Mouse (Mus musculus) CD4-positive, CD25-positive, alpha-beta regulatory T cell, adult 4 months (primary cell): ENCODE data around the gene Flad1. TPM values are rescaled to one million over a fixed set of nuclear protein-coding genes. Genes with fewer than 3 reads are reported as not detected.

Source experiments
- polyA plus RNA-seq, 2 experiments: library from polyadenylated mRNA; unstranded; fragments of 100-300 nt; shearing (Covaris generic); gene quantifications; one replicate each; pipeline ENCODE4 v1.2.1; 2017

Gene Flad1
- polyA plus RNA-seq, 2 experiments from 2014 or later, result 52.2 to 71.7 TPM

Other genes with a start within 250 kb of the Flad1 start
- 10 to 100 TPM; 15.7 to 23.0 TPM for gene Clk2, start 247.1 kb downstream of the Flad1 start, polyA plus RNA-seq
- 100 to 1,000 TPM; 177 to 239 TPM for gene Scamp3, start 234.4 kb downstream of the Flad1 start, polyA plus RNA-seq
- 100 to 1,000 TPM; 209 to 296 TPM for gene Fam189b, start 228.7 kb downstream of the Flad1 start, polyA plus RNA-seq
- gene Gba, start 208.9 kb downstream of the Flad1 start, polyA plus RNA-seq, result 100 to 1,000 TPM in 1 of 2 experiments, 10 to 100 TPM in 1; 81.2 to 128 TPM
- gene Thbs3, start 196.7 kb downstream of the Flad1 start, polyA plus RNA-seq, result 1 to 10 TPM; 3.4 to 3.6 TPM
- 100 to 1,000 TPM in 1 of 2 experiments, 10 to 100 TPM in 1; 78.8 to 144 TPM for gene Mtx1, start 184.8 kb downstream of the Flad1 start, polyA plus RNA-seq
- 1 to 10 TPM; 1.1 to 2.0 TPM for gene Muc1, start 182.8 kb downstream of the Flad1 start, polyA plus RNA-seq
- 100 to 1,000 TPM; 258 to 319 TPM for gene Krtcap2, start 165.9 kb downstream of the Flad1 start, polyA plus RNA-seq
- gene Trim46, start 165.6 kb downstream of the Flad1 start, polyA plus RNA-seq, result 1 to 10 TPM; 4.0 to 7.0 TPM
- gene Dpm3, start 152.5 kb downstream of the Flad1 start, polyA plus RNA-seq, result 100 to 1,000 TPM; 116 to 155 TPM
- gene Slc50a1, start 141.3 kb downstream of the Flad1 start, polyA plus RNA-seq, result 100 to 1,000 TPM; 248 to 324 TPM
- not detected for gene Efna1, start 130.7 kb downstream of the Flad1 start, polyA plus RNA-seq
- not detected for gene Efna3, start 88.9 kb downstream of the Flad1 start, polyA plus RNA-seq
- gene Efna4, start 73.8 kb downstream of the Flad1 start, polyA plus RNA-seq, result not detected
- 10 to 100 TPM in 1 of 2 experiments, 1 to 10 TPM in 1; 8.5 to 13.3 TPM for gene Adam15, start 61.9 kb downstream of the Flad1 start, polyA plus RNA-seq
- under 1 TPM in 1 of 2 experiments, not detected in 1; 0.42 TPM for gene Dcst2, start 49.9 kb downstream of the Flad1 start, polyA plus RNA-seq
- gene Dcst1, start 46.6 kb downstream of the Flad1 start, polyA plus RNA-seq, result 1 to 10 TPM in 1 of 2 experiments, under 1 TPM in 1; 0.59 to 1.1 TPM
- gene Zbtb7b, start 17.1 kb downstream of the Flad1 start, polyA plus RNA-seq, result 10 to 100 TPM; 11.7 to 13.2 TPM
- gene Lenep, start 9.1 kb downstream of the Flad1 start, polyA plus RNA-seq, result 1 to 10 TPM in 1 of 2 experiments, not detected in 1; 5.3 TPM
- gene Cks1b, start 6.5 kb upstream of the Flad1 start, polyA plus RNA-seq, result 10 to 100 TPM; 21.6 to 40.2 TPM
- 10 to 100 TPM; 33.2 to 35.2 TPM for gene Shc1, start 6.6 kb upstream of the Flad1 start, polyA plus RNA-seq
- 1 to 10 TPM; 6.0 to 7.9 TPM for gene Pygo2, start 18.3 kb upstream of the Flad1 start, polyA plus RNA-seq
- gene Pbxip1, start 24.8 kb upstream of the Flad1 start, polyA plus RNA-seq, result 10 to 100 TPM; 41.4 to 52.4 TPM
- 10 to 100 TPM; 29.8 to 46.0 TPM for gene Pmvk, start 42.7 kb upstream of the Flad1 start, polyA plus RNA-seq
- not detected for gene Kcnn3, start 108.3 kb upstream of the Flad1 start, polyA plus RNA-seq